Mouse (Mus musculus): ENCODE measurements at regions not wholly inside any gene's neighbourhood (a gene's known extent, or its start where the extent isn't known, plus 50 kb on each side); places are given as distances from the start of the nearest gene placed in this dataset.

- DNase-seq (ENCODE audit: low spot score) (no peak), ATAC-seq (replicated peaks; ENCODE audit: low FRiP score, low read depth) (no peak)
- Histone ChIP-seq H3K4me2 (ENCODE audit: low read length) (no peak overlapping the region), H3K27ac (no peak overlapping the region), H3K36me3 (ENCODE audit: insufficient read depth, low read length) (no peaks in the 10 kb centered on the region), H3K9me3 (replicated peaks; ENCODE audit: low read length) (no peaks in the 10 kb centered on the region), H3K4me3 (replicated peaks; ENCODE audit: low read depth, low read length) (no peak overlapping the region), H3K27me3 (ENCODE audit: insufficient read depth, low read length) (peaks cover 6% of the 10 kb centered on the region), H3K4me1 (replicated peaks; ENCODE audit: insufficient read depth, low read length) (no peaks in the 10 kb centered on the region), H3K9ac (ENCODE audit: low read depth, low read length) (no peak overlapping the region)
- 84% methylated on average over 3 of the region's 3 CpGs for WGBS
- no peak for TF ChIP-seq CTCF (IDR thresholded peaks at IDR 0.05; ENCODE audit: low read depth)
These were observed 210.0 kb downstream of the Cyp26b1 start for GRCm38 (mm10) chr6:84383718-84384117.

DNA sequence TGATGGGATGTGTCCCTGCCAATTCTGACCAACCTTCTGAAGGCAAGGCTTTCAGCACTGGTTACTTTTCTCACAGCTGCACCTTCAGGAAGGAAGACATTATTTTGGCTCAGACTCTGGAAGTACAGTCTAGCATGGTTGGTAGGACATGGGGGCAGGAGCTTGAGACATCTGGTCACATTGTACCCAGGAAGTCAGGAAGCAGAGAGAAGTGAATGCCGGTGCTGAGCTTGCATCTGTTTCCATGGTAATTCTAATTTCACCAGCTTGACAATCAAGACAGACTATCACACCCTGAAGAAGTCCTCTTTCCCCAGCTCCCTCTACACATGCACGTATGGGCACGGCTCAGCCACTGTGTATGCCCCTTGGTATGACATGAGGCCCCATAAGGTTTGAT is 210.6 kb downstream of the Cyp26b1 start:
- DNase-seq (ENCODE audit: low spot score) (no peak), ATAC-seq (replicated peaks; ENCODE audit: low FRiP score, low read depth) (no peak)
- Histone ChIP-seq H3K27ac (no peak overlapping the region), H3K4me2 (ENCODE audit: low read length) (no peak overlapping the region), H3K36me3 (ENCODE audit: insufficient read depth, low read length) (no peaks in the 10 kb centered on the region), H3K4me1 (replicated peaks; ENCODE audit: insufficient read depth, low read length) (no peaks in the 10 kb centered on the region), H3K9ac (ENCODE audit: low read depth, low read length) (no peak overlapping the region), H3K4me3 (replicated peaks; ENCODE audit: low read depth, low read length) (no peak overlapping the region), H3K9me3 (replicated peaks; ENCODE audit: low read length) (no peaks in the 10 kb centered on the region), H3K27me3 (ENCODE audit: insufficient read depth, low read length) (peaks cover 6% of the 10 kb centered on the region)
- 79% methylated on average over 3 of the region's 3 CpGs for WGBS
- no peak for TF ChIP-seq CTCF (IDR thresholded peaks at IDR 0.05; ENCODE audit: low read depth)

- no peak overlapping the region for H3K9ac ChIP-seq (ENCODE audit: low read depth, low read length)
- H3K36me3 ChIP-seq (ENCODE audit: insufficient read depth, low read length) = no peaks in the 10 kb centered on the region
- no peak overlapping the region for H3K4me3 ChIP-seq (replicated peaks; ENCODE audit: low read depth, low read length)
- H3K4me2 ChIP-seq (ENCODE audit: low read length) = no peak overlapping the region
- no peaks in the 10 kb centered on the region for H3K9me3 ChIP-seq (replicated peaks; ENCODE audit: low read length)
- no peak for TF ChIP-seq CTCF (IDR thresholded peaks at IDR 0.05; ENCODE audit: low read depth)
- ATAC-seq (replicated peaks; ENCODE audit: low FRiP score, low read depth) (no peak), DNase-seq (ENCODE audit: low spot score) (no peak)
- peaks cover 7% of the 10 kb centered on the region; the same call in 1 of the 2 replicates for H3K27me3 ChIP-seq (ENCODE audit: insufficient read depth, low read length)
- no peak overlapping the region for H3K27ac ChIP-seq
- WGBS = 55% methylated on average over 10 of the region's 10 CpGs
- no peaks in the 10 kb centered on the region for H3K4me1 ChIP-seq (replicated peaks; ENCODE audit: insufficient read depth, low read length)
These were observed 212.1 kb downstream of the Cyp26b1 start for GRCm38 (mm10) chr6:84381571-84381970.

DNA sequence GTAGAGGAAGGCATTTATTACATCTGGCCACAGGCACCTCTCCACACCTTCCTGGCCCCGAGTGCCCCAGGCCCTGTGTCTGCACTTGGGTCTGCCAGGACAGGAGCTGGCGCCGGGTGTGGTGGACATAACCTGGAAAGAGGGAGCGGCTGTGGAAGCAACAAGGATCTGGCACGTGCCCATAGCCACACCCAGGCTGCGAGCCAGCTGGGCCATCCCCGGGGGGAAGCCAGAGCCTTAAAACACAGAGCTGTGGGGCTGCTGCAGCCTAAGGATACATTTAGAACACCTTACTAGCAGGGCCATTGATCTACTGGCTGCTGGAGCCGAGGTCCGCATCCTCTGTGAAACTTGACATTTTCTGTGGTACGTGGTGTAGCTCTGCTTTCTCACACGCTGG is 217.0 kb downstream of the Cyp26b1 start:
- Histone ChIP-seq H3K4me2 (ENCODE audit: low read length) (no peak overlapping the region), H3K9me3 (replicated peaks; ENCODE audit: low read length) (no peaks in the 10 kb centered on the region), H3K4me1 (replicated peaks; ENCODE audit: insufficient read depth, low read length) (no peaks in the 10 kb centered on the region), H3K27me3 (ENCODE audit: insufficient read depth, low read length) (peaks cover 7% of the 10 kb centered on the region; the same call in 1 of the 2 replicates), H3K27ac (no peak overlapping the region), H3K4me3 (replicated peaks; ENCODE audit: low read depth, low read length) (no peak overlapping the region), H3K36me3 (ENCODE audit: insufficient read depth, low read length) (no peaks in the 10 kb centered on the region), H3K9ac (ENCODE audit: low read depth, low read length) (no peak overlapping the region)
- WGBS = 76% methylated on average over 11 of the region's 11 CpGs
- ATAC-seq (replicated peaks; ENCODE audit: low FRiP score, low read depth) (no peak), DNase-seq (ENCODE audit: low spot score) (no peak)
- TF ChIP-seq CTCF (IDR thresholded peaks at IDR 0.05; ENCODE audit: low read depth) = no peak

DNA sequence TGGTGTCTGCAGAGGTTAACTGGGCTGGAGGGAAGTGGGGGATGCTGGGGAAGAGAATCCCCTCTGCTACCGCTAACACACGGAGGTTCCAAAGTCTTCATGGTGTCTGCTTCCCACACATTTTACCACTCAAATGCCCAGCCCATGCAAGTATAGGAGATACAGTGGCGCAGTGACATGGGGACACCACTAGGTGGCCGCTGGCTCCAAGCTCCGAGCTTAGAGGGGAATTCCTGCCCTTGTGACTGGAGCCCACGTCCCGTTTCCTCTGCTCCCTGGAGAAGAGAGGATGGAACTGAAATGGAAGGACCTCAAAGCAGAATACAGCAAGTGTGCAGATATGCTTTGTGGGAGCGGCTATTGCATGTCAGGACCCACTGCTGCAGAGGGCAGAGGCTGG is 218.2 kb downstream of the Cyp26b1 start:
- Histone ChIP-seq H3K4me3 (replicated peaks; ENCODE audit: low read depth, low read length) (no peak overlapping the region), H3K9me3 (replicated peaks; ENCODE audit: low read length) (no peaks in the 10 kb centered on the region), H3K4me2 (ENCODE audit: low read length) (no peak overlapping the region), H3K27me3 (ENCODE audit: insufficient read depth, low read length) (0 out of 2 replicates have a peak, but pooled peaks cover 6% of the 10 kb centered on the region), H3K36me3 (ENCODE audit: insufficient read depth, low read length) (no peaks in the 10 kb centered on the region), H3K4me1 (replicated peaks; ENCODE audit: insufficient read depth, low read length) (no peaks in the 10 kb centered on the region), H3K9ac (ENCODE audit: low read depth, low read length) (no peak overlapping the region), H3K27ac (no peak overlapping the region)
- 14% methylated on average over 8 of the region's 8 CpGs for WGBS
- DNase-seq (ENCODE audit: low spot score) (peak; percentile 85), ATAC-seq (replicated peaks; ENCODE audit: low FRiP score, low read depth) (no peak)
- TF ChIP-seq CTCF (IDR thresholded peaks at IDR 0.05; ENCODE audit: low read depth) = peak; percentile 84

- Histone ChIP-seq H3K4me1 (replicated peaks; ENCODE audit: insufficient read depth, low read length) (no peaks in the 10 kb centered on the region), H3K4me2 (ENCODE audit: low read length) (no peak overlapping the region), H3K36me3 (ENCODE audit: insufficient read depth, low read length) (no peaks in the 10 kb centered on the region), H3K9me3 (replicated peaks; ENCODE audit: low read length) (no peaks in the 10 kb centered on the region), H3K4me3 (replicated peaks; ENCODE audit: low read depth, low read length) (no peak overlapping the region), H3K9ac (ENCODE audit: low read depth, low read length) (no peak overlapping the region), H3K27me3 (ENCODE audit: insufficient read depth, low read length) (no peaks in the 10 kb centered on the region), H3K27ac (no peak overlapping the region)
- no peak for TF ChIP-seq CTCF (IDR thresholded peaks at IDR 0.05; ENCODE audit: low read depth)
- no peak for ATAC-seq (replicated peaks; ENCODE audit: low FRiP score, low read depth)
- WGBS = 33% methylated on average over 6 of the region's 6 CpGs
- DNase-seq (ENCODE audit: low spot score) = no peak
These were observed 227.3 kb downstream of the Cyp26b1 start for GRCm38 (mm10) chr6:84366365-84366764.

DNA sequence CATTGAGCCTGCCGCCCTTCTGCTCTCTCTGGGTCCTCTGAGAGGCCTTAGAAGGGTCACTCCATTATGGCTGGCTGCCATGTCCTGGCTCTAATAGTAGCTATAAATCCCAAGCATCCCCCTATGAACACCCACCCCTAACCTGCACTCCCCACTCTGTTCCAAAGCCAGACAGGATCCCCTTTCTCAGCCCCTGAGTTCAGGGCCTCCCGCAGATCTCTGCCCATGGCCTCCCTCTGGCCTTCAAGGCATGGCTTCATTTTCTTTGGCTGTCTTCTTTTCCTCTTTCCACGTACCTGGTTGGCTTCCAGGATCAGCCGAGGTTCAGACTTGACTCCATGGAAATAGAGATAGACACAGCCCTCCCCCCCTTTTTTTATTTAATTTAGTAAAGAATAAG is 227.8 kb downstream of the Cyp26b1 start:
- TF ChIP-seq CTCF (IDR thresholded peaks at IDR 0.05; ENCODE audit: low read depth) = no peak
- Histone ChIP-seq H3K27me3 (ENCODE audit: insufficient read depth, low read length) (no peaks in the 10 kb centered on the region), H3K9ac (ENCODE audit: low read depth, low read length) (no peak overlapping the region), H3K9me3 (replicated peaks; ENCODE audit: low read length) (no peaks in the 10 kb centered on the region), H3K4me3 (replicated peaks; ENCODE audit: low read depth, low read length) (no peak overlapping the region), H3K4me2 (ENCODE audit: low read length) (no peak overlapping the region), H3K27ac (no peak overlapping the region), H3K4me1 (replicated peaks; ENCODE audit: insufficient read depth, low read length) (no peaks in the 10 kb centered on the region), H3K36me3 (ENCODE audit: insufficient read depth, low read length) (no peaks in the 10 kb centered on the region)
- no peak for DNase-seq (ENCODE audit: low spot score)
- 73% methylated on average over 4 of the region's 4 CpGs for WGBS
- ATAC-seq (replicated peaks; ENCODE audit: low FRiP score, low read depth) = no peak

Data from kidney, postnatal 0 days (tissue).